Comparison of ENCODE assay signal across 17 mouse cellular contexts in the genomic region with DNA sequence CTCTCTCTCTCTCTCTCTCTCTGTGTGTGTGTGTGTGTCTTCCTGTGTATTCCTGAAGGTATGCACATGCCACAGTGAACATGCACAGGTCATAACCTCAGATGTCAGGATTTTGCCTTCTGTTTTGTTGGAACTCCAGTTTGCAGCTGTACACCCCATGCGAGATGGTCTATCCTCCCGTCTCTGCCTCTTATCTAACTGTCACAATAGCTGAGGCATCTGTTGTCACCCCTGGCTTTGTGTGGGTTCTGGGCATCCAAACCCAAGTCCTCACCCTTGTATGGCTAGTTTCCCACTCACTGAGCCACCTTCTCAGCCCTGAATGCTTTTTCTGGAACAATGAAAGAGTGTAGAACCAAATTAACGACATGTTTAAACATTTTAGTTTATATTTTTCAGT.
"Had no signal": no experiment of that assay in that cellular context is flagged by ENCODE, and none has a peak within 500 bp of the region (broad histone marks: within the 10 kb centered on the region; RNA-seq: fewer than 3 reads in every experiment).

No protein-coding gene starts in this region.

- DNase-seq: retina, postnatal 1 day; right cerebral cortex, adult 18-20 months; right cerebral cortex, postnatal 14 days; right cerebral cortex, postnatal 25 days; right cerebral cortex, postnatal 4 days; spleen, adult 18-20 months; thymus, adult 18-20 months; thymus, adult 2 months; thymus, postnatal 14 days; thymus, postnatal 25 days; thymus, postnatal 36 days; thymus, postnatal 4 days had no signal

- H3K4me3 ChIP-seq: neural tube, embryonic 12.5 days; neural tube, embryonic 13.5 days; neural tube, embryonic 15.5 days; stomach, embryonic 15.5 days had no signal

- H3K9me3 ChIP-seq: neural tube, embryonic 12.5 days; neural tube, embryonic 13.5 days; neural tube, embryonic 15.5 days; stomach, embryonic 15.5 days had no signal

- H3K27me3 ChIP-seq: neural tube, embryonic 12.5 days; neural tube, embryonic 13.5 days; stomach, embryonic 15.5 days had no signal

- H3K4me1 ChIP-seq: neural tube, embryonic 12.5 days; neural tube, embryonic 13.5 days; neural tube, embryonic 15.5 days; stomach, embryonic 15.5 days had no signal

- H3K36me3 ChIP-seq: neural tube, embryonic 12.5 days; neural tube, embryonic 13.5 days; neural tube, embryonic 15.5 days; stomach, embryonic 15.5 days had no signal

- H3K9ac ChIP-seq: neural tube, embryonic 12.5 days; neural tube, embryonic 13.5 days; neural tube, embryonic 15.5 days; stomach, embryonic 15.5 days had no signal

- H3K27ac ChIP-seq: neural tube, embryonic 12.5 days; neural tube, embryonic 13.5 days; neural tube, embryonic 15.5 days; stomach, embryonic 15.5 days; stomach, postnatal 0 days had no signal

- H3K4me2 ChIP-seq: neural tube, embryonic 12.5 days; neural tube, embryonic 13.5 days; neural tube, embryonic 15.5 days; stomach, embryonic 15.5 days had no signal
